Mouse (Mus musculus): ENCODE results near the gene Ppp1r9b. TPM values are rescaled to one million over a fixed set of nuclear protein-coding genes. Genes with fewer than 3 reads are reported as not detected.
A peak's percentile ranks its signal among the peaks of the same experiment; 100 is the strongest.

The Ppp1r9b gene
- polyA plus RNA-seq, 1 experiment, result 42.4 TPM

GRCm38 (mm10) chr11:95015484-95015883 lies 24.6 kb downstream of the Ppp1r9b start:
- TF ChIP-seq MAX (IDR thresholded peaks at IDR 0.05; ENCODE audit: low read depth), result no peak
- TF ChIP-seq CEBPB (IDR thresholded peaks at IDR 0.05; ENCODE audit: insufficient read depth, poor library complexity, severe bottlenecking), result no peak
- TF ChIP-seq MYOD1 (IDR thresholded peaks at IDR 0.05; ENCODE audit: control insufficient read depth in 1 of 3, insufficient read length in 2 of 3, low read depth in 2 of 3), result no peak
- TF ChIP-seq REST (IDR thresholded peaks at IDR 0.05; ENCODE audit: insufficient read depth, insufficient read length), result no peak
- no peak for TF ChIP-seq POLR2A (IDR thresholded peaks at IDR 0.05; ENCODE audit: insufficient read length, low read depth)
- no peak for TF ChIP-seq TCF3 (IDR thresholded peaks at IDR 0.05; ENCODE audit: insufficient read length, low read depth)
- TF ChIP-seq USF1 (IDR thresholded peaks at IDR 0.05; ENCODE audit: low read depth), result no peak
- H3K27me3 ChIP-seq (ENCODE audit: control insufficient read depth, insufficient read depth, insufficient read length), result no peaks in the 10 kb centered on the region
- no peak overlapping the region for H3ac ChIP-seq (ENCODE audit: control insufficient read depth, insufficient read length)
- no peak overlapping the region for H3K4me2 ChIP-seq (ENCODE audit: low read depth)
- H3K79me2 ChIP-seq (ENCODE audit: control insufficient read depth, insufficient read depth), result no peaks in the 10 kb centered on the region
- no peaks in the 10 kb centered on the region for H3K36me3 ChIP-seq (ENCODE audit: control insufficient read depth, insufficient read depth)
- H3K4me3 ChIP-seq, result no peak overlapping the region

GRCm38 (mm10) chr11:95022237-95022992 lies 31.6 kb downstream of the Ppp1r9b start:
- no peak overlapping the region for H3K4me3 ChIP-seq
- no peaks in the 10 kb centered on the region for H3K79me2 ChIP-seq (ENCODE audit: control insufficient read depth, insufficient read depth)
- H3K36me3 ChIP-seq (ENCODE audit: control insufficient read depth, insufficient read depth), result no peaks in the 10 kb centered on the region
- H3ac ChIP-seq (ENCODE audit: control insufficient read depth, insufficient read length), result no peak overlapping the region
- no peak overlapping the region for H3K4me2 ChIP-seq (ENCODE audit: low read depth)
- TF ChIP-seq SRF (IDR thresholded peaks at IDR 0.05; ENCODE audit: control insufficient read depth, insufficient read length, low read depth) (no peak), MAX (IDR thresholded peaks at IDR 0.05; ENCODE audit: low read depth) (no peak)
- H3K27me3 ChIP-seq (ENCODE audit: control insufficient read depth, insufficient read depth, insufficient read length), result no peaks in the 10 kb centered on the region

GRCm38 (mm10) chr11:95023481-95023880 lies 32.6 kb downstream of the Ppp1r9b start:
- Histone ChIP-seq H3K79me2 (ENCODE audit: control insufficient read depth, insufficient read depth) (no peaks in the 10 kb centered on the region), H3ac (ENCODE audit: control insufficient read depth, insufficient read length) (no peak overlapping the region), H3K27me3 (ENCODE audit: control insufficient read depth, insufficient read depth, insufficient read length) (no peaks in the 10 kb centered on the region), H3K4me2 (ENCODE audit: low read depth) (no peak overlapping the region), H3K4me3 (no peak overlapping the region), H3K36me3 (ENCODE audit: control insufficient read depth, insufficient read depth) (no peaks in the 10 kb centered on the region)
- no peak for TF ChIP-seq TCF3 (IDR thresholded peaks at IDR 0.05; ENCODE audit: insufficient read length, low read depth)
- no peak for TF ChIP-seq E2F4 (IDR thresholded peaks at IDR 0.05; ENCODE audit: insufficient read depth)
- no peak for TF ChIP-seq SRF (IDR thresholded peaks at IDR 0.05; ENCODE audit: control insufficient read depth, insufficient read length, low read depth)
- no peak for TF ChIP-seq USF1 (IDR thresholded peaks at IDR 0.05; ENCODE audit: low read depth)
- TF ChIP-seq POLR2AphosphoS2 (IDR thresholded peaks at IDR 0.05; ENCODE audit: insufficient read length, low read depth), result peak; percentile 29

DNA sequence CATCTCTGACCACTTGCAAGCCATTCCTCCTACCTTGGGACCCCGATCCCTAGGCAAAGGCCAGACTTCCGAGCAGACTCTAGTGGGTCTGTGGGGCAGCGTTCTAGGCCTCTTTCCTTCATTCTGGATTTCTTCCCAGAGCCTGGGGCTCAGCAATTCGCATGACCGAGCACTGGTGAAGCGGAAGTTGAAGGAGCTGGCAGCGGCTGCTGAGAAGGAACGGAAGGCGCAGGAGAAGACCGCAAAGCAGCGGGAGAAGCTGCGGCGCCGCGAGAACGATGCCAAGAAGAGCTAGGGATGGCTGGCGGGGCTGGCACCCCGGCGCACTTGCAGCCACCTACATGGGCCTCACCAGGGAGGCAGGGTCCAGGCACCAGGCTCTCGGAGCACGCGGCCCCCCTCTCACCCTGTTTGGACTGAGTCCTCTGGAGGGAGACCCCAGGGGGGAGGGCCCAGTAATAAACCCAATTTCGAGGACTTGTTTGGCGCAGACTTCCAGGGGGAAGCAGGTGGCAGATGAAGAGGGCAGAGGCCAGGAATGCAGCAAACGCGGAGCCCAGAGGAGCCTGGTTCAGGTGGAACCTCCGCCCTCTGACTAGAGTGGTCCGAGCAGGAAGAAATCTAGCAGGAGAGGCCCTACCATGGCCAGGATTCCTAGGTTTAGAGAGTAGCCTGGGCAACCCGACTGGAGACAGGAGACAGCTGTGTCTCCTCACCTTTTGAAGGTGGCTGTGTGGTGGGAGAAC lies 33.8 kb downstream of the Ppp1r9b start:
- Histone ChIP-seq H3K36me3 (ENCODE audit: control insufficient read depth, insufficient read depth) (no peaks in the 10 kb centered on the region), H3K27me3 (ENCODE audit: control insufficient read depth, insufficient read depth, insufficient read length) (no peaks in the 10 kb centered on the region), H3ac (ENCODE audit: control insufficient read depth, insufficient read length) (no peak overlapping the region), H3K4me2 (ENCODE audit: low read depth) (no peak overlapping the region), H3K79me2 (ENCODE audit: control insufficient read depth, insufficient read depth) (no peaks in the 10 kb centered on the region), H3K4me3 (no peak overlapping the region)
- TF ChIP-seq MYOD1 (IDR thresholded peaks at IDR 0.05; ENCODE audit: control insufficient read depth in 1 of 3, insufficient read length in 2 of 3, low read depth in 2 of 3) (no peak), CEBPB (IDR thresholded peaks at IDR 0.05; ENCODE audit: insufficient read depth, poor library complexity, severe bottlenecking) (no peak), USF1 (IDR thresholded peaks at IDR 0.05; ENCODE audit: low read depth) (no peak), MAX (IDR thresholded peaks at IDR 0.05; ENCODE audit: low read depth) (no peak), POLR2A (IDR thresholded peaks at IDR 0.05; ENCODE audit: insufficient read length, low read depth) (no peak), TCF12 (IDR thresholded peaks at IDR 0.05; ENCODE audit: insufficient read depth, poor library complexity, severe bottlenecking) (no peak), REST (IDR thresholded peaks at IDR 0.05; ENCODE audit: insufficient read depth, insufficient read length) (no peak), MYOG (IDR thresholded peaks at IDR 0.05; ENCODE audit: control insufficient read depth in 1 of 3, insufficient read depth in 1 of 3, insufficient read length in 2 of 3, low read depth in 2 of 3) (no peak), POLR2AphosphoS2 (IDR thresholded peaks at IDR 0.05; ENCODE audit: insufficient read length, low read depth) (no peak), E2F4 (IDR thresholded peaks at IDR 0.05; ENCODE audit: insufficient read depth) (no peak), SRF (IDR thresholded peaks at IDR 0.05; ENCODE audit: control insufficient read depth, insufficient read length, low read depth) (no peak), TCF3 (IDR thresholded peaks at IDR 0.05; ENCODE audit: insufficient read length, low read depth) (no peak)

DNA sequence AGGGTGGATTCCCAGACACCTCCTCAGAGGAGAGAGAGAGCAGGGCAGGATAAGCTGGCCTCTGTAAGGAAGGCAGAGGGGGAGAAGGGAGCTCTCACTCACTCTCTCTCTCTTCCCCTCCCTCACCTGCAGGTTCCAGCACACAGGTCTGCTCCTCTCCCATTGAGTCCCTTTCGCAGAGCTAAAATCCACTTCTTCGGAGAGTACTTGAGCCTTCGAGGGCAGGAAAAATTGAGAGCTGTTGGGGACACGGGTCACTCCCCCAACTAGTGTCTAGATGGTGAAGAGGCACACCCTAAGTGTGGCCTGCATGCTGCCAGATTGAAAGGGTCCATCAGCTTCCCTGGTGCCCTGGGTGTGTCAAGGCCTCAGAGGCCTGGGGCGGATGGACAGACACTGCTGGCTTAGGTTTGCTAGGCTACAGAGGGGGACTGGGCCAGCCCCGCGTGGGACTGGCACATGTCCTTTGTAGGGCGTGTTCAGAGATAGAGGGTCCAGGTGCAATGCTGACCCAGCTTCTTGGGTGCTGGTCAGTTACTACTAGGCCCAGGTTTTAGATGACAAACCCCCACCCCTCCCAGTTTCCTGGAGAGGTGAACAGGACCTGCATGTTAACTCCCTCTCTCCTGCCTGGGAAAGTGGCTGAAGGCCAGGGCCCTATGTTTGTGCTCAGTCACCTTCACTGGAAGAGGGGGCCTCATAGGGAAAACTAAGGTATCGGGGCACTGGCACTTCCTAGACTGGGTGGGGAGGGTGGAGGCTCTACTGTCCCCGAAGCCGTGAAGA lies 34.6 kb downstream of the Ppp1r9b start:
- no peaks in the 10 kb centered on the region for H3K36me3 ChIP-seq (ENCODE audit: control insufficient read depth, insufficient read depth)
- no peak overlapping the region for H3K4me3 ChIP-seq
- no peak overlapping the region for H3K4me2 ChIP-seq (ENCODE audit: low read depth)
- TF ChIP-seq SRF (IDR thresholded peaks at IDR 0.05; ENCODE audit: control insufficient read depth, insufficient read length, low read depth) (no peak), POLR2A (IDR thresholded peaks at IDR 0.05; ENCODE audit: insufficient read length, low read depth) (no peak), MYOD1 (IDR thresholded peaks at IDR 0.05; ENCODE audit: control insufficient read depth in 1 of 3, insufficient read length in 2 of 3, low read depth in 2 of 3) (no peak), TCF12 (IDR thresholded peaks at IDR 0.05; ENCODE audit: insufficient read depth, poor library complexity, severe bottlenecking) (no peak), USF1 (IDR thresholded peaks at IDR 0.05; ENCODE audit: low read depth) (no peak), CEBPB (IDR thresholded peaks at IDR 0.05; ENCODE audit: insufficient read depth, poor library complexity, severe bottlenecking) (no peak), E2F4 (IDR thresholded peaks at IDR 0.05; ENCODE audit: insufficient read depth) (no peak), TCF3 (IDR thresholded peaks at IDR 0.05; ENCODE audit: insufficient read length, low read depth) (no peak), MYOG (IDR thresholded peaks at IDR 0.05; ENCODE audit: control insufficient read depth in 1 of 3, insufficient read depth in 1 of 3, insufficient read length in 2 of 3, low read depth in 2 of 3) (no peak), REST (IDR thresholded peaks at IDR 0.05; ENCODE audit: insufficient read depth, insufficient read length) (no peak), MAX (IDR thresholded peaks at IDR 0.05; ENCODE audit: low read depth) (no peak), POLR2AphosphoS2 (IDR thresholded peaks at IDR 0.05; ENCODE audit: insufficient read length, low read depth) (no peak)
- H3K27me3 ChIP-seq (ENCODE audit: control insufficient read depth, insufficient read depth, insufficient read length), result no peaks in the 10 kb centered on the region
- H3ac ChIP-seq (ENCODE audit: control insufficient read depth, insufficient read length), result no peak overlapping the region
- no peaks in the 10 kb centered on the region for H3K79me2 ChIP-seq (ENCODE audit: control insufficient read depth, insufficient read depth)
